Mouse (Mus musculus) CD4-positive helper T cell, adult 2 months (primary cell): ENCODE measurements at regions not wholly inside any gene's neighbourhood (a gene's known extent, or its start where the extent isn't known, plus 50 kb on each side); places are given as distances from the start of the nearest gene placed in this dataset.

Source experiments
- DNase-seq: peaks from one replicate; pipeline ENCODE4 v3.0.0-alpha.2; 2012; ENCODE audit warnings: low read depth, missing footprints, low spot score

GRCm38 (mm10) chr3:121902246-121902645 is 50.1 kb upstream of the Arhgap29 start:
- no peak for DNase-seq

DNA sequence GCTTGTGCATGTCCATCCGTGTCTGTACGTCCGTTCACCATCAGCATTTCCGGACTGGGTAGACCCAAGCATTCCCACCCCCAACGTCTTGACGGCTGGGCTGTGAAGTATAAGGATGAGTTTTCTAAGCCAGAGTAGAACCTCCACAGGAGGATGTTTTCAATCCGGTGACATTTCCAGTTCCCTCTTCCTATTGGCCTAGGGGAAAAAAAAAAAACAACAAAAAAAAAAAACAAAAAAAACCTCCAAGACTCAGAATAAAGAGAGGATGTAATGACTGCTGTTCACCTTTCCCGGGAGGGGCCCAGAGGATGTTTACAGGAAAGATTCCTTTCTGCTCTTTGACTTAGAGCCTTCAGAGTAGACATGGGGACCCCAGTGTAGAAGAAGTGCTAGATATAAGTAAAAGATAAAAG is 51.9 kb upstream of the Arhgap29 start:
- no peak for DNase-seq

DNA sequence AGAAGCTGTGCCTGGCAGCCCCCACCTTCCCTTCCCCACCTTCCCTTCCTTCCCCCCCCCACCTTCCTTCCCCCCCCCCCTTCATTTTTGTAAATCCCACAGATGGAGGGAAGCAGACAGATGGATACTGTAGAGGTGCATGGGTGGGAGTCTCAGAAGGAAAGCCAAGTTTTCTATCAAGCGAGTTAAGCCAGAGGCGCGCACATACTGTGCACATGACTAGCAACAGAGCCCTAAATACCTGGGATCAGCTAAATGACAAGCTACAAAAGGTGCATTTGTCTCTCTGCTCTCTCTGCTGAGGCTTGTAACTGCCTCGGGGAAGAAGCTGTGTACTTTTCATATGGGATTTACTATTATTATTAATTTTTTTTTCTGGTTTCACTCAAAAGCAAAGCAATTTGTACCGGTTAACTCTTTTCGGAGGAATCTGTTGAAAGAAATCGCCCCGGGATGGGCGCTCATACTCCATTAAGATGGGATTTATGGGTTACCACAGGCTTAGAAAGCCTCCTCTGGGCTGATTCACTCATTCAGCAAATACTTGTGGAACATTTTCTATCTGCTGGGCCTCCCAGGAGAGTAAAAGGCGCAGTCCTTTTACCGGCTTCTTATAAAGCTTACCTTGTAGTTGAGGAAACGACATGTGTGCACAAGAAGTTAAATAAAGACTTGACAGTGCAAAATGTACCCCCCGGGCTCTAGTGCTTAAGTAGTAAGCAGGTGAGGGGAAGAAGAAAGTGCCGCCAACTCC is 54.3 kb upstream of the Arhgap29 start:
- no peak for DNase-seq

GRCm38 (mm10) chr3:121893606-121894005 is 58.7 kb upstream of the Arhgap29 start:
- no peak for DNase-seq

DNA sequence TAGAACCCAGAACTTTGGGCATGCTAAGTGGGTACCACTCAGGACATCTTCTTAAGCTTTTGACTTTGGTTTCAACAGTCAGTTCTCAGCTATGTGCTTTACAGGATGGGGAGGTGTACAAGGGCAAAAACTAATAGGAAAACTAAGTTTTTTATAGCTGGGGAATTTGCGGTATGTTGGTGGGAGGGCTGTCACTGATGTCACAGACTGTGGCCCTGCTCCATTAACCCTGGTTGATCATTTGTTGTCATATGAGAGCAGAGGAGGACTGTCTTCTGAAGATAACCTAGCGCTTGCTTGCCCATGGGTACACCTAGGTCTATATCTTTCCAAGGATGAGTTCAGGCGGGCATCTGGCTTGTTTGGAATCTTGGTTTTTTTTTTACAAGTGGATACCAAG is 59.7 kb upstream of the Arhgap29 start:
- no peak for DNase-seq

- no peak for DNase-seq
Measured at GRCm38 (mm10) chr3:121891338-121891737, 61.0 kb upstream of the Arhgap29 start.

- DNase-seq, result no peak
Measured at GRCm38 (mm10) chr3:121890563-121890962, 61.8 kb upstream of the Arhgap29 start.

DNA sequence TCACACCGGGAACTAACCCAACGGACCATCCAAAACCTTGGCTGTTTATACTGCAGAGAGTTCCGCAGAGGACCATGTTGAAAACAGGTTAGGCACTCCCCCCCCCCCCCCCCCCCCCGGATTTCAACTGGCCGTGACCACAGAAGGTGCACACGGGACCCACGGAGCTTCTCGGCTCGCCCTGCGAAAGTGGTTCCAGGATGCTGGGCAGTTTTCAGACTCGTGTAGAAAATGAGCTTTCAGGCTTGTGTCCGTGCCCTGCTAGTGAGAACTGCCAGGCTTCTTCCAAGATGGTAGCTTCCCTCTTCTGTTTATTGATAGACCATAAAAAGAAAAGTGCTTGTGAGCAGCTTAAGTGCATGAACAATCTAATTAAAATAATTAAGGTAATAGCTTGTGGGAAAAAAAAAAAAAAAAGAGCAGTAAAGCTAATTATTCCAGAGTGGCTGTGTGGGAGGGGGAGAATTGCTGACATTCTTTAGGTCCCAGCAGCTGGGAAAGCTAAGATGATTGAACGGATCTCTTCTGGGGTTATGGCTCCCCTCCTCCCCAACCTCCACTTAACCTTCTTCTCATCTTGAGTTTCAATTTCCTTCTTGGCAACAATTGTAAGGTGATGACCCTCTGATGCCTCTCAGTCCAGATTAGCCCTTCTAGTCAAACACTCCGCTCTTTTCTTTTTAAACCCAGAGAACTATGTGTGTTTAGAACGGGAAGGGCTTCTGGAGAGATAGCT is 65.3 kb upstream of the Arhgap29 start:
- no peak for DNase-seq

- DNase-seq, result no peak
Measured at GRCm38 (mm10) chr3:121886309-121886708, 66.0 kb upstream of the Arhgap29 start.

GRCm38 (mm10) chr3:121885265-121886178 is 66.8 kb upstream of the Arhgap29 start:
- DNase-seq, result no peak

GRCm38 (mm10) chr3:121884328-121885248 is 67.8 kb upstream of the Arhgap29 start:
- DNase-seq, result peak; percentile 90

GRCm38 (mm10) chr3:121880355-121880754 is 65.3 kb upstream of the Abcd3 start:
- DNase-seq, result no peak

- no peak for DNase-seq
Measured at GRCm38 (mm10) chr3:121875072-121875471, 60.0 kb upstream of the Abcd3 start.

DNA sequence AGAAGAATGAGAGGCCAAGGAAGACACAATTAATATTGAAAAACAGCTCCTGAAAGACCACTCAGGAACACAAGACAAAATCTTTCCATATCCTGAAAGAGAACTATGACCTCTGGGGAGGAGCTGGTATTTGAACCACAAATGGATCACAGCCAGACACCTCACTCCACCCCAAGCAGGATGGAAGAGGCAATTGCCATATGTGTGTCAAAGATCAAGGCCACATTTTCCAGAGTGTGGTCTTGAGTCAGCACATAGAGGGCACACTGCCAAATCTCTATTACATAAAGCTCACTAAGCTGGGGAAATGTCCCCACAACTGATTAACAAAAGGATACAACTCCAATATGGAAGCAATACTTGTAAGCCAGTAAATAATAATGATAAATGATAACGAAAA is 59.5 kb upstream of the Abcd3 start:
- no peak for DNase-seq

DNA sequence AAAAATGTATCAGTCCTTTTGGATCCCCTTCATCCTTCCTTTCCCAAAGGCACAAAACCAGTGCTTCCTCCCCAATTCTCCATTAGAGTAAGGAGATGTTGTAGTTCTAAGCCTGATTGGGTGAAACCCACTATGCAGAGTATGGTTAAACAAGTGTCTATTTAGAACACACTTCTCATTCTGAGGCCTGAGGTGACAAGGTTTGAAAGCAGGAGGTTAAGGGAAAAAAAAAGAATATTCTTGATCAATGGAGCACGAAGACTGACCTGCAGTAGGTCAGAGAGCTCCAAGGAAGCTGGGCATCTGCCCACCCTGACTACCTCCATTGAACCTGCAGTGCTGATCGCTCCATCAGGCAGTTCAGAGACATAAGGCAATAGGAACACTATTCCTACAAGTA is 58.5 kb upstream of the Abcd3 start:
- no peak for DNase-seq

DNA sequence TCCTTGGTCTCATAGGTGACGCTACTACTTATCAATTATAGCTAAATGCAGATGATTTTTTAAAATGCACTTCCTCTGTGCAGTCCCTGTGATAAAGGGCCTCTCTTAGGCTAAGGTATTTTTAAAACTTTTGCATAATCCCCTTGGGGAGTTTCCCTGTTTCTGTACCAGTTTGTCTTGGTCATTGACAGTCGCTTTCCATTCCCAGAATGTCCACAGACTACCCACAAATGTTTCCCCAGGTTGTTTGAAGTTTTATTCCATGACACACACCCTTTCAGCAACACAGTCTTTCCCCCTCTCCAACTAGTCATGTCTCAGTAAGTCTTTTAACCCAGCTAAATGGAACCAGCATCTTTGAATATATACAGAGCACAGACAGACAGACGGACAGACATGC is 57.6 kb upstream of the Abcd3 start:
- DNase-seq, result no peak

DNA sequence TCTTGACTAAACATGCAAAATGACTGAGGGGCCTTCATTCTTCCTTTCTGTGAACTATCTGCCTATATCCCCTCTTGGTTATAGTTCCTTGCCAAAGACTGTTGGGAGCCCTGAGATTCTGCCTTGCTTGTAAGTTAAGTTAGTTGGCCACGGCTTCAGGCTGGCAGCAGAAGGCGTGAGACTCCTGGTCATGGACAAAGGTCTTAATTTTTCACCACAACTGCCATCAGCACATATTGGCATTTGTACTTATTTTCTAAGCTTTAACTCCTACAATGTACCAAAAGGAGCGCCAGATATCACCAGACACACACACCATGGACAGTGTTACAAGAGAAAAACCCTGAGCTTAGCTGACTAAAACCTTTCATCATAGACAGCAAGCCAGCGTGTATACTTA is 56.7 kb upstream of the Abcd3 start:
- DNase-seq, result no peak

- no peak for DNase-seq
Measured at GRCm38 (mm10) chr3:121870726-121871125, 55.6 kb upstream of the Abcd3 start.

GRCm38 (mm10) chr3:121869694-121870093 is 54.6 kb upstream of the Abcd3 start:
- DNase-seq, result no peak

- DNase-seq, result no peak
Measured at GRCm38 (mm10) chr3:121867301-121867700, 52.2 kb upstream of the Abcd3 start.
